Mouse (Mus musculus) stomach, postnatal 0 days (tissue): ENCODE data around the gene Ccdc175.

ENCODE experiments used
- CTCF ChIP-seq: IDR thresholded peaks from 2 replicates; pipeline ENCODE4 v1.5.1; 2016; ENCODE audit warnings: antibody characterized with exemption, low read depth, mild to moderate bottlenecking, moderate library complexity
- EP300 ChIP-seq: optimal IDR thresholded peaks from 2 replicates; pipeline ENCODE3; 2016; ENCODE audit warnings: antibody characterized with exemption

DNA sequence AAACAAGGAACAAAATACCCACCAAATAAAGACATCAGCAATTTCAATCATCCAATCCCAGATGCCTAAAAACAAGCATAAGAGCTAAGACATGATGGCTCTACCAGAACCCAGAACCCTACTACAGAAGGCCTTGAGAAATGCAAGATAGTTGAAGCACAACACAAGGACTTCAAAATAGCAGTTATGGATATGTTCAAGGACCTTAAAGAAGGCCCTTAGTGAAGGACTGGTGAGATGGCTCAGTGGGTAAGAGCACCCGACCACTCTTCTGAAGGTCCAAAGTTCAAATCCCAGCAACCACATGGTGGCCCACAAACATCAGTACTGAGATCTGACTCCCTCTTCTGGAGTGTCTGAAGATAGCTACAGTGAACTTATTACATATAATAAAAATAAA, 127.0 kb downstream of the Ccdc175 start:
- TF ChIP-seq EP300 (no peak), CTCF (no peak)
